Mouse (Mus musculus) liver, embryonic 15.5 days (tissue): ENCODE measurements around the gene Ube2l6. TPM values are rescaled to one million over a fixed set of nuclear protein-coding genes. Genes with fewer than 3 reads are reported as not detected.

Experiments
- ATAC-seq: fragments of 200-750 bp; cut with Nextera tagmentation; 2 replicates; pipeline ENCODE4 v1.8.0; 2017; ENCODE audit warnings: moderate number of reproducible peaks, mild to moderate bottlenecking, moderate library complexity; ENCODE audit not compliant: insufficient read depth
- H3K27ac ChIP-seq: fragments of 300-500 bp; sonication (generic); replicated peaks from 2 replicates; pipeline ENCODE4 v1.5.1; 2015; ENCODE audit warnings: mild to moderate bottlenecking, inconsistent platforms
- H3K27me3 ChIP-seq: fragments of 300-500 bp; sonication (generic); 2 replicates; pipeline ENCODE4 v1.6.1; 2015; ENCODE audit warnings: mild to moderate bottlenecking, inconsistent platforms
- H3K36me3 ChIP-seq: fragments of 300-500 bp; sonication (generic); replicated peaks from 2 replicates; pipeline ENCODE4 v1.6.1; 2015; ENCODE audit warnings: moderate library complexity, mild to moderate bottlenecking, inconsistent platforms
- H3K4me1 ChIP-seq: fragments of 300-500 bp; sonication (generic); replicated peaks from 2 replicates; pipeline ENCODE4 v1.6.1; 2015; ENCODE audit warnings: inconsistent platforms
- H3K4me2 ChIP-seq: fragments of 300-500 bp; sonication (generic); 2 replicates; pipeline ENCODE4 v1.6.1; 2015; ENCODE audit warnings: moderate library complexity, mild to moderate bottlenecking, inconsistent platforms
- H3K4me3 ChIP-seq: fragments of 300-500 bp; sonication (generic); replicated peaks from 2 replicates; pipeline ENCODE4 v1.5.1; 2015; ENCODE audit warnings: mild to moderate bottlenecking, inconsistent platforms
- H3K9ac ChIP-seq: fragments of 300-500 bp; sonication (generic); 2 replicates; pipeline ENCODE4 v1.6.1; 2015; ENCODE audit warnings: moderate library complexity, mild to moderate bottlenecking, inconsistent platforms
- H3K9me3 ChIP-seq: fragments of 300-500 bp; sonication (generic); replicated peaks from 2 replicates; pipeline ENCODE4 v1.6.1; 2016; ENCODE audit warnings: inconsistent platforms
- WGBS: fragments of 180-500 bp; shearing (Covaris S2); methylation state at CpG from one replicate; pipeline ENCODE4 v1.1.7; 2015; ENCODE audit warnings: mixed read lengths; ENCODE audit not compliant: insufficient replicate concordance; 5-methylcytosine and 5-hydroxymethylcytosine counted together
- polyA plus RNA-seq: library from polyadenylated mRNA; unstranded; fragments of >200 nt; fragmentation: Nextera tagmentation; extraction: Ambion mirVana; gene quantifications from 2 replicates; pipeline ENCODE4 v1.2.1, GENCODE M21; 2015

Ube2l6 gene
- polyA plus RNA-seq, 1 experiment from 2014 or later = 533 TPM

DNA sequence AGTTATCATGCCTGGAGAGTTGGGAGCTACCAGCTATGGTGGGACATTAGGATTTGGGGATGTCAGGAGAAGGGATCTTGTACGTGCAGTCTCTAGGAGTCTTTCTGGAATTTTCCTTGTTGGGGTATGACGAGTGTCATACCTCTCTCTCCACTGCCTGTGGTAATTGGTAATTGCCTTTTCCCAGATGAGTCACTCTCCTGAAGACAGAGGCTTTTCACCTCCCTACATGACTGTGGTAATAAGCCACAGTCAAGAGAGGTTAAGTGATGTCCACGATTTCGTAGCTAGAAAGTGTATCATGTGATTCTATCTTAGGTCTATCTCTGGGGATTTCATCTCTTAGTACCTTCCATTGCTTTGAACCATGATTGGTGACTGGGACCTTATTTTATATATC is 26.2 kb upstream of the Ube2l6 start:
- Histone ChIP-seq H3K4me1 (no peaks in the 10 kb centered on the region), H3K4me3 (no peak overlapping the region), H3K36me3 (peaks cover 3% of the 10 kb centered on the region; the same call in 1 of the 2 replicates), H3K27me3 (peaks cover 82% of the 10 kb centered on the region), H3K27ac (no peak overlapping the region), H3K9me3 (no peaks in the 10 kb centered on the region), H3K9ac (no peak overlapping the region), H3K4me2 (no peak overlapping the region)
- ATAC-seq = no peak
- 51% methylated on average over 4 of the region's 4 CpGs for WGBS

DNA sequence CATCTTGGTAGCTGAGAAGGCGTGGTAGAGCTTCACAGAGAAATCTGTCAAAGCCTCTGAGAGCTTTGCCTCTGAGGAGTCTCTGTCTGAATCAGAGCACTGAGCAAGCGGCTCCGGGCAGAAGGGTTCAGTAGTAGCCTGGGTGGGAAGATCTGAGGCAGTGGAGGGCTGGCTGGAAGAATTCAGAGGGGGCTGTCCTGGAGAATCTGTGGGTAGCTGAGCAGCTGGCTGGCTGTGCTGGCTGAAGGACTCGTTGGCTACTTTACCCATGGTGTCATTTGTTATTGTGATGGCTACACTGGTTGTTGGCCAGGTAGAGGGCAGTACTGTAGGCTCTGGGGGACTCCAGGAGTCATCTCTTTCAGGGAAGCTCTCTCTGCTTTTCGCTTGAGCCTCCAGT is 25.4 kb upstream of the Ube2l6 start:
- no peaks in the 10 kb centered on the region for H3K4me1 ChIP-seq
- H3K9ac ChIP-seq = no peak overlapping the region
- H3K4me2 ChIP-seq = no peak overlapping the region
- 65% methylated on average over 5 of the region's 5 CpGs for WGBS
- H3K27me3 ChIP-seq = peaks cover 86% of the 10 kb centered on the region
- H3K9me3 ChIP-seq = no peaks in the 10 kb centered on the region
- no peak for ATAC-seq
- H3K27ac ChIP-seq = no peak overlapping the region
- no peak overlapping the region for H3K4me3 ChIP-seq
- peaks cover 3% of the 10 kb centered on the region; the same call in 1 of the 2 replicates for H3K36me3 ChIP-seq

DNA sequence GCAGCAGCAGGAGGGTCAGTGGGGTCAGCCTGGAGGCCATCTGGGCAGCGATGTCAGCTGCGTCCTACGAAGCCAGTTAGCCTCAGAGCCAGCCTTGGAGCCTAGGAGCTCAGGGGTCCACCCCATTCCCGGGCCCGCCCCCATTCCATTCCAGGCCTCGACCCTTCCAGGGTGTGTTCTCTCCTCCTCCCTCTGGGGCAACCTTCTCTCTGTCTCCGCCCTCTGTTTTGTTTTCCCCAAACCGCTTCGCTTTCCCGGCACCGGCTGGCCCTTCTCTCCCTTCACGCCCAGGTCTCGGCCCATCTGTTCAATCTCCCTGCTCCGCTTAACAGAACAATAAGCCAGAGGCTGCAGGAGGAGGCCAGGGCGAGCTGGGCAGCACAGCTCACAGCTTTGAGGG is 23.9 kb upstream of the Ube2l6 start:
- WGBS = 19% methylated on average over 15 of the region's 15 CpGs
- Histone ChIP-seq H3K9me3 (no peaks in the 10 kb centered on the region), H3K9ac (no peak overlapping the region; the same call in 1 of the 2 replicates), H3K36me3 (peaks cover 3% of the 10 kb centered on the region; the same call in 1 of the 2 replicates), H3K4me1 (no peaks in the 10 kb centered on the region), H3K4me2 (peak overlapping the region; percentile 45), H3K4me3 (peak overlapping the region; percentile 40), H3K27me3 (peaks cover 89% of the 10 kb centered on the region), H3K27ac (0 out of 2 replicates have a peak overlapping the region, but pooled peaks have one; percentile 38)
- peak; percentile 74 for ATAC-seq

DNA sequence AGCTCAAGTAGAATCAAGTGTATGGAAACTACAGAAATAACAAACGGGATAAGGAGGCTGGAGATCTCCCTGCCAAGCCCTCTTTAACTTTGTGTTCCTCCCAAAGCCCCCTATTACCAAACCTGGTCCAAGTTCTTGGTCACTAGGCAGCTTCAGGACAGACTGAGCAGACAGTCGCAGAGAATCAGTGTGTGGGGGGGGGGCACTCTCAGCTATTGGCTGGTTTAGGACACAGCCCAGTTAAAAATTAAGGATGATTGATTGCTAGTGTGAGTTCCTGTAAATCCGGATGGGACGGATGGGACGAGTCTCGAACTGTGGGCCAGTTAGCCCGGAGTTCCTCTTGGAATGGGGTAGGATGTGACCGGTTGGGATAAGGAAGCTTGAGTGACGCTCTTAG is 23.4 kb upstream of the Ube2l6 start, which contains the start of gene Serping1:
Gene Serping1, minus strand, starts transcription at position 204 of the 400 bp plus-strand sequence.
- no peak within 1 kb of the TSS; the same call in 1 of the 2 replicates for H3K9ac ChIP-seq
- 55% methylated on average over 9 of the region's 9 CpGs for WGBS
- H3K4me2 ChIP-seq = peak within 1 kb of the TSS; percentile 45
- no peaks in the 10 kb centered on the region for H3K4me1 ChIP-seq
- no peaks in the 10 kb centered on the region for H3K9me3 ChIP-seq
- ATAC-seq = peak; percentile 75
- H3K27me3 ChIP-seq = peaks cover 86% of the 10 kb centered on the region
- H3K36me3 ChIP-seq = no peaks in the 10 kb centered on the region; the same call in 1 of the 2 replicates
- peak within 1 kb of the TSS; percentile 40 for H3K4me3 ChIP-seq
- H3K27ac ChIP-seq = 0 out of 2 replicates have a peak within 1 kb of the TSS, but pooled peaks have one; percentile 41

DNA sequence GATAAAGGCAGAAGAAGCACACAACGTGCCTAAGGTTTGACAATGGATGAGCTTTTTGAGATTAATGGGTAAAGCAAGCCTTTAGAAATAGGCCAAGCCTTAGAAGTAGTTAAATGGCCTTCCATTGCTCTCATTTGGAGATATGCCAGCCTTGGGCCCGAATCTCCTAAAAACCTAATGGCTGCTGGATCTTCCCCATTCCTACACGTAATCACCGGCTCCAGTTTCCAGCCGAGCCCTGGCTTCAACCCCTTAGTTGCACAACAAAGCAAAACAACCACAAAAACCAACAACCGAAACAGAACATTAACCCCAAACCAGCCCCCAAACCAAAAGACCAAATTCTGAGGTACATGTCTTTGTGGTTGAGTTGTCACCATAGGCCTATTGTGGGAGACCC is 23.0 kb upstream of the Ube2l6 start:
- Histone ChIP-seq H3K4me2 (no peak overlapping the region), H3K4me1 (no peaks in the 10 kb centered on the region), H3K9me3 (no peaks in the 10 kb centered on the region), H3K27me3 (peaks cover 83% of the 10 kb centered on the region), H3K27ac (0 out of 2 replicates have a peak overlapping the region, but pooled peaks have one; percentile 41), H3K36me3 (no peaks in the 10 kb centered on the region; the same call in 1 of the 2 replicates), H3K4me3 (no peak overlapping the region), H3K9ac (no peak overlapping the region)
- WGBS = 61% methylated on average over 6 of the region's 6 CpGs
- no peak for ATAC-seq

DNA sequence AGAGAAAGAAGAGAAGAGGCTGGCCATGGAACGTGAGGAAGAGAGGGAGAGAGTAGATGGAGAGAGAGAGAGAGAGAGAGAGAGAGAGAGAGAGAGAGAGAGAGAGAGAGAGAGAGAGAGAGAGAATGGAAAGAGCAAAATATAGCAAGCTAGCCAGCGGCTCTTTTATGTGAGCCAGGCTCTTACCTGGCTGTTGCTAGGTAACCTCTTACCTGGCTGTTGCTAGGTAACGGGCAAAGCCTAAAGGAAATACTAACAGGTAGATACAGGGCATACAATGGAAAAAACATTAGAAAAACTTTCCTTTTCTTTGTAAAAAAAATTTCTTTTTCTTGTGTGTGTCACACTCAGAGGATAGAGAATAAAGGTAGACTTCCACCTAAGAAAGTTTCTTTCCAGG is 20.9 kb upstream of the Ube2l6 start:
- H3K4me1 ChIP-seq = no peaks in the 10 kb centered on the region
- ATAC-seq = no peak
- H3K4me2 ChIP-seq = no peak overlapping the region
- peaks cover 74% of the 10 kb centered on the region for H3K27me3 ChIP-seq
- no peaks in the 10 kb centered on the region for H3K9me3 ChIP-seq
- H3K9ac ChIP-seq = no peak overlapping the region
- H3K27ac ChIP-seq = no peak overlapping the region
- 59% methylated on average over 3 of the region's 3 CpGs for WGBS
- H3K36me3 ChIP-seq = no peaks in the 10 kb centered on the region; the same call in 1 of the 2 replicates
- no peak overlapping the region for H3K4me3 ChIP-seq

DNA sequence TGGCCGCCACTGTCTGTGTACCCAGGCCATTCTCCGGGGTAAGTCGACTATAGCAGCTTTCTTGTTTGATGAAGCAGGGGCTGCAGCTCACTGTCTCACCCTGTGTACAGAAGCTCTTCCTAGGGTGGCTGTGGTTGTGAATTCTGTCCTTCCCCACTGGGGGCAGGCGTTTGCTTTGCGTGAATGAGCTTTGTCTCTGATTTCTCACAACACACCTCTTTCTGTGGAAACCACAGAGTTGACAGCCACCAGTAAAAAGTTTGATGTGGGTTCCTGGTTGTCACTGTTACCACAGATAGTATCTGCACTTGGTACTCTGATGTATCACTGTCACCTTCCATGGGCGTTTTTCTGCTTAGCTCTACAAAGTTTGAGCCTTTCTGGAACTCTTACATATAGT is 19.4 kb upstream of the Ube2l6 start:
- no peak overlapping the region for H3K27ac ChIP-seq
- no peak overlapping the region for H3K4me2 ChIP-seq
- no peaks in the 10 kb centered on the region for H3K36me3 ChIP-seq
- no peaks in the 10 kb centered on the region for H3K9me3 ChIP-seq
- no peak overlapping the region for H3K4me3 ChIP-seq
- peaks cover 63% of the 10 kb centered on the region for H3K27me3 ChIP-seq
- no peak for ATAC-seq
- no peak overlapping the region for H3K9ac ChIP-seq
- WGBS = 32% methylated on average over 6 of the region's 6 CpGs
- H3K4me1 ChIP-seq = no peaks in the 10 kb centered on the region

DNA sequence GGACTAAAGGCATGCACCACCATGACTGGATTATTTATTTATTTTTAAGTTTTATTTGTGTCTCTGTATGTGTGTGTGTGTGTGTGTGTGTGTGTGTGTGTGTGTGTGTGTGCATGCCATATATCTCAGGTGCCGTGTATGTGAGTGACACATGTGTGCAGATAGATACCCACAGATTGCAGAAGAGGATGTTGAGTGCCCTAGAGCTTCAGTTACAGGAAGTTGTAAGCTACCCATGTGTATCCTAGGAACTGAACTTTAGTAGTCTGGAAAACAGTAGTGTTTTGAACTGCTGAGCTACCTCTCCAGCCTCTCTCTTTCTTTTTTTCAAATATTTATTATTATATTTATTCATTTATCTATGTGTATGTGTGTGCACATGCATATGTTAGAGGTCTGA is 15.3 kb upstream of the Ube2l6 start:
- Histone ChIP-seq H3K27me3 (peaks cover 41% of the 10 kb centered on the region), H3K9ac (no peak overlapping the region), H3K9me3 (no peaks in the 10 kb centered on the region), H3K27ac (no peak overlapping the region), H3K4me3 (no peak overlapping the region), H3K4me2 (no peak overlapping the region), H3K4me1 (0 out of 2 replicates have a peak, but pooled peaks cover 6% of the 10 kb centered on the region), H3K36me3 (no peaks in the 10 kb centered on the region)
- whole genome bisulfite sequencing = 48% methylated on average over 1 of the region's 1 CpGs
- ATAC-seq = no peak

DNA sequence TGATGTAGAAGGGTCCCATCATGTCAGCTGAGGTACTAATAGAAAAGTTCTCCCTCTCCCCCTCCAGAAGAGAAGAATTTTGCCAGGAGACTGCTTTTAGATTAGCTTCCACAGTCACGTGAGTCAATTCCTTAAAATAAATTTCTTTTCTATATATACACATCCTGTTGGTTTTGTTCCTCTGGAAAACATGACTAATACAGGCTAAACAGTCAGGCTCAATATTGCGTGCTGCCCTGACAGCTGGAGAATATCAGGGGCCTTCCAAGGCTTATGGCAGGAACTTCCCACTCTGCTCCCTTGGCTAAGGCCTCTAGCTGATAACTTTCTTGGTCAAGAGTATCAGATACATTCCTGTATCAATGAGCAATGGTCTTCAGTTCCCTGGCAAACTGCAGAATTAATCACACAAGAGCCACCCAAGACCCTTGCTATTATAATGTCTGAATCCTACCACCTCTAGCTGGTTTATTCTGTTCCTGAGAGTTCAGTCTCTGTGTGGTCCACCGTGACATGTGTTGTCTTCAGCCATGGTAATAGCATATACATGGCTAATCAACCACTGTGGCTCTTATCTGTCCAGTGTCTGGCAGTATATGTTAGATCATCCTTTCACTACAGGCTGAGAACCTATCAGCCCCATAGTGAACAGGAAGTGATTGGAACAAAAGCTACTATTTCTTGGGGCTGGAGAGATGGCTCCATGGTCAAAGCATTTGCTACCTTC is 14.6 kb upstream of the Ube2l6 start:
- no peak overlapping the region for H3K27ac ChIP-seq
- 48% methylated on average over 3 of the region's 3 CpGs for WGBS

DNA sequence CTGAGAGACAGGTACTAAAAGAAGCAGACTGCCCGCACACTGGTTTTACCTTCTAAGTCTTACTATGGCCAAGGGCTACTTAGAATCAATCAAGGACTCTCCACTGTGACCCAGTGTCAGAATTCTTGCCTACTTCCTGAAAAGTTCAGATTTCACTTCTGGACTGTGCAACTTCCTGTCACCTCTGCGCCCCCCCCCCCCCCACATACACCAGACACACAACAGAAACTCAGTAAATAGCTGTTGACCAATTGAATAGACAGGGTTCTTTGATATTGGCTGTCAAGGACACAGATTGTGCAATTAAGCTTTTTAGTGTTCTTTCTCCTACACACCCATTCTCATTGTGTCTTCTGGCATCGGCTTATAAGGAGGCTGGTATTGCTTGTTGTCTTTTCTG is 10.3 kb upstream of the Ube2l6 start:
- Histone ChIP-seq H3K9me3 (no peaks in the 10 kb centered on the region), H3K4me2 (no peak overlapping the region), H3K4me1 (peaks cover 20% of the 10 kb centered on the region), H3K27me3 (peaks cover 37% of the 10 kb centered on the region), H3K4me3 (no peak overlapping the region), H3K9ac (no peak overlapping the region), H3K36me3 (no peaks in the 10 kb centered on the region), H3K27ac (no peak overlapping the region)
- no peak for ATAC-seq
- WGBS = 47% methylated on average over 3 of the region's 3 CpGs

More for the DNA sequence above, 14.6 kb upstream of the Ube2l6 start:
- Histone ChIP-seq H3K4me2 (no peak overlapping the region), H3K9me3 (no peaks in the 10 kb centered on the region), H3K4me1 (0 out of 2 replicates have a peak, but pooled peaks cover 11% of the 10 kb centered on the region), H3K4me3 (no peak overlapping the region), H3K27me3 (peaks cover 39% of the 10 kb centered on the region), H3K36me3 (no peaks in the 10 kb centered on the region), H3K9ac (no peak overlapping the region)
- no peak for ATAC-seq

DNA sequence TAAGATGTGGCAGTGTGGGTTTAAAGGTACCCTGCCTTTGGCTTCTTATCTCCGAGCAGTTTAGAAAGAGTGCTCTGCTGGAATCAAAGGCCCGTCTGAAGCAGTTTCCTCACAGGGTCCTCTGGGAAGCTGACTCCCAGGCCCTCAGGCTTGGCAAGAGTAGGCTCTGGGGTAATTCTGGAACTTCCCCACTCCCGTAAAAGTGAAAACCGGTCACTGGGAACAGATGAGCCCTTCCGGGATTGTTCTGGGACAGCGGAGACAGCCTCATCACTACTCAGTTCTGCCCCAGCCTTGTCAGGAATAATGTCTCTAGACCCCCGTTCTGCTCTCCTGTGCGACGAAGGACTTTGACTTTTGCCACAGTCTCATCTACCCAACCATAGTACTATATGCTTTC is 8.2 kb upstream of the Ube2l6 start:
- ATAC-seq = no peak
- peaks cover 12% of the 10 kb centered on the region; the same call in 1 of the 2 replicates for H3K9me3 ChIP-seq
- H3K36me3 ChIP-seq = no peaks in the 10 kb centered on the region
- no peak overlapping the region for H3K27ac ChIP-seq
- no peak overlapping the region for H3K4me2 ChIP-seq
- H3K4me3 ChIP-seq = no peak overlapping the region
- peaks cover 33% of the 10 kb centered on the region for H3K4me1 ChIP-seq
- H3K9ac ChIP-seq = no peak overlapping the region
- peaks cover 33% of the 10 kb centered on the region for H3K27me3 ChIP-seq
- 53% methylated on average over 9 of the region's 9 CpGs for WGBS
